Mouse (Mus musculus): ENCODE data around the gene Setd7. TPM values are rescaled to one million over a fixed set of nuclear protein-coding genes. Genes with fewer than 3 reads are reported as not detected.

Gene Setd7
- polyA plus RNA-seq, 1 experiment from 2014 or later, result 4.7 TPM

- H3K9me3 ChIP-seq (ENCODE audit: control insufficient read depth, low read length), result no peaks in the 10 kb centered on the region
- H3K4me3 ChIP-seq (ENCODE audit: low read depth, low read length), result no peak overlapping the region
- no peaks in the 10 kb centered on the region for H3K27me3 ChIP-seq (ENCODE audit: control insufficient read depth, insufficient read depth, low read length)
- WGBS, result 53% methylated on average over 10 of the region's 10 CpGs
- peaks cover 10% of the 10 kb centered on the region for H3K4me1 ChIP-seq (ENCODE audit: control insufficient read depth, insufficient read depth, low read length)
- no peak overlapping the region for H3K27ac ChIP-seq (replicated peaks; ENCODE audit: low read depth, low read length)
- H3K9ac ChIP-seq (ENCODE audit: low read length), result no peak overlapping the region
- no peak for DNase-seq (ENCODE audit: low spot score)
- H3K4me2 ChIP-seq (ENCODE audit: low read depth, severe bottlenecking), result no peak overlapping the region
- no peaks in the 10 kb centered on the region for H3K36me3 ChIP-seq (ENCODE audit: control insufficient read depth, insufficient read depth, low read length)
- ATAC-seq (ENCODE audit: insufficient number of reproducible peaks, low FRiP score, low TSS enrichment, low read depth), result no peak
Observed at GRCm38 (mm10) chr3:51552841-51553496, 7.7 kb downstream of the Setd7 start.

- no peak overlapping the region for H3K27ac ChIP-seq (replicated peaks; ENCODE audit: low read depth, low read length)
- H3K9ac ChIP-seq (ENCODE audit: low read length), result no peak overlapping the region
- no peak overlapping the region for H3K4me2 ChIP-seq (ENCODE audit: low read depth, severe bottlenecking)
- H3K27me3 ChIP-seq (ENCODE audit: control insufficient read depth, insufficient read depth, low read length), result no peaks in the 10 kb centered on the region
- H3K36me3 ChIP-seq (ENCODE audit: control insufficient read depth, insufficient read depth, low read length), result no peaks in the 10 kb centered on the region
- WGBS, result 84% methylated on average over 2 of the region's 2 CpGs
- H3K4me3 ChIP-seq (ENCODE audit: low read depth, low read length), result no peak overlapping the region
- no peak for DNase-seq (ENCODE audit: low spot score)
- no peaks in the 10 kb centered on the region for H3K9me3 ChIP-seq (ENCODE audit: control insufficient read depth, low read length)
- ATAC-seq (ENCODE audit: insufficient number of reproducible peaks, low FRiP score, low TSS enrichment, low read depth), result no peak
- H3K4me1 ChIP-seq (ENCODE audit: control insufficient read depth, insufficient read depth, low read length), result peaks cover 10% of the 10 kb centered on the region
Observed at GRCm38 (mm10) chr3:51552197-51552596, 8.5 kb downstream of the Setd7 start.

GRCm38 (mm10) chr3:51548987-51549579 lies 11.6 kb downstream of the Setd7 start:
- Histone ChIP-seq H3K9ac (ENCODE audit: low read length) (no peak overlapping the region), H3K9me3 (ENCODE audit: control insufficient read depth, low read length) (no peaks in the 10 kb centered on the region), H3K36me3 (ENCODE audit: control insufficient read depth, insufficient read depth, low read length) (no peaks in the 10 kb centered on the region), H3K4me1 (ENCODE audit: control insufficient read depth, insufficient read depth, low read length) (peaks cover 8% of the 10 kb centered on the region), H3K4me2 (ENCODE audit: low read depth, severe bottlenecking) (no peak overlapping the region), H3K27ac (replicated peaks; ENCODE audit: low read depth, low read length) (no peak overlapping the region), H3K27me3 (ENCODE audit: control insufficient read depth, insufficient read depth, low read length) (no peaks in the 10 kb centered on the region), H3K4me3 (ENCODE audit: low read depth, low read length) (no peak overlapping the region)
- DNase-seq (ENCODE audit: low spot score), result no peak
- 81% methylated on average over 17 of the region's 17 CpGs for WGBS
- ATAC-seq (ENCODE audit: insufficient number of reproducible peaks, low FRiP score, low TSS enrichment, low read depth), result no peak

GRCm38 (mm10) chr3:51547577-51547976 lies 13.1 kb downstream of the Setd7 start:
- 78% methylated on average over 6 of the region's 6 CpGs for WGBS
- no peak overlapping the region for H3K4me2 ChIP-seq (ENCODE audit: low read depth, severe bottlenecking)
- ATAC-seq (ENCODE audit: insufficient number of reproducible peaks, low FRiP score, low TSS enrichment, low read depth) (no peak), DNase-seq (ENCODE audit: low spot score) (no peak)
- no peak overlapping the region for H3K27ac ChIP-seq (replicated peaks; ENCODE audit: low read depth, low read length)
- H3K36me3 ChIP-seq (ENCODE audit: control insufficient read depth, insufficient read depth, low read length), result no peaks in the 10 kb centered on the region; the same call in 1 of the 2 replicates
- no peaks in the 10 kb centered on the region for H3K27me3 ChIP-seq (ENCODE audit: control insufficient read depth, insufficient read depth, low read length)
- H3K9ac ChIP-seq (ENCODE audit: low read length), result no peak overlapping the region
- no peaks in the 10 kb centered on the region for H3K4me1 ChIP-seq (ENCODE audit: control insufficient read depth, insufficient read depth, low read length)
- no peaks in the 10 kb centered on the region for H3K9me3 ChIP-seq (ENCODE audit: control insufficient read depth, low read length)
- no peak overlapping the region for H3K4me3 ChIP-seq (ENCODE audit: low read depth, low read length)

GRCm38 (mm10) chr3:51544442-51545128 lies 16.1 kb downstream of the Setd7 start:
- H3K9ac ChIP-seq (ENCODE audit: low read length), result no peak overlapping the region
- no peak overlapping the region for H3K4me3 ChIP-seq (ENCODE audit: low read depth, low read length)
- no peaks in the 10 kb centered on the region for H3K4me1 ChIP-seq (ENCODE audit: control insufficient read depth, insufficient read depth, low read length)
- 92% methylated on average over 19 of the region's 19 CpGs for WGBS
- H3K36me3 ChIP-seq (ENCODE audit: control insufficient read depth, insufficient read depth, low read length), result peaks cover 2% of the 10 kb centered on the region; the same call in 1 of the 2 replicates
- ATAC-seq (ENCODE audit: insufficient number of reproducible peaks, low FRiP score, low TSS enrichment, low read depth) (no peak), DNase-seq (ENCODE audit: low spot score) (no peak)
- no peak overlapping the region for H3K27ac ChIP-seq (replicated peaks; ENCODE audit: low read depth, low read length)
- H3K27me3 ChIP-seq (ENCODE audit: control insufficient read depth, insufficient read depth, low read length), result no peaks in the 10 kb centered on the region
- no peak overlapping the region for H3K4me2 ChIP-seq (ENCODE audit: low read depth, severe bottlenecking)
- no peaks in the 10 kb centered on the region for H3K9me3 ChIP-seq (ENCODE audit: control insufficient read depth, low read length)

- Histone ChIP-seq H3K9ac (ENCODE audit: low read length) (no peak overlapping the region), H3K4me2 (ENCODE audit: low read depth, severe bottlenecking) (no peak overlapping the region), H3K36me3 (ENCODE audit: control insufficient read depth, insufficient read depth, low read length) (peaks cover 6% of the 10 kb centered on the region; the same call in 1 of the 2 replicates), H3K4me1 (ENCODE audit: control insufficient read depth, insufficient read depth, low read length) (no peaks in the 10 kb centered on the region), H3K27me3 (ENCODE audit: control insufficient read depth, insufficient read depth, low read length) (no peaks in the 10 kb centered on the region), H3K27ac (replicated peaks; ENCODE audit: low read depth, low read length) (no peak overlapping the region), H3K4me3 (ENCODE audit: low read depth, low read length) (no peak overlapping the region), H3K9me3 (ENCODE audit: control insufficient read depth, low read length) (no peaks in the 10 kb centered on the region)
- DNase-seq (ENCODE audit: low spot score) (no peak), ATAC-seq (ENCODE audit: insufficient number of reproducible peaks, low FRiP score, low TSS enrichment, low read depth) (no peak)
- WGBS, result 95% methylated on average over 9 of the region's 9 CpGs
Observed at GRCm38 (mm10) chr3:51540659-51541058, 20.0 kb downstream of the Setd7 start.

GRCm38 (mm10) chr3:51539567-51540408 lies 20.9 kb downstream of the Setd7 start:
- 61% methylated on average over 15 of the region's 15 CpGs for WGBS
- Histone ChIP-seq H3K27me3 (ENCODE audit: control insufficient read depth, insufficient read depth, low read length) (no peaks in the 10 kb centered on the region), H3K4me1 (ENCODE audit: control insufficient read depth, insufficient read depth, low read length) (no peaks in the 10 kb centered on the region), H3K4me2 (ENCODE audit: low read depth, severe bottlenecking) (no peak overlapping the region), H3K9ac (ENCODE audit: low read length) (no peak overlapping the region), H3K4me3 (ENCODE audit: low read depth, low read length) (no peak overlapping the region), H3K36me3 (ENCODE audit: control insufficient read depth, insufficient read depth, low read length) (peaks cover 8% of the 10 kb centered on the region; the same call in 1 of the 2 replicates), H3K27ac (replicated peaks; ENCODE audit: low read depth, low read length) (no peak overlapping the region), H3K9me3 (ENCODE audit: control insufficient read depth, low read length) (no peaks in the 10 kb centered on the region)
- DNase-seq (ENCODE audit: low spot score), result peak; percentile 86
- no peak for ATAC-seq (ENCODE audit: insufficient number of reproducible peaks, low FRiP score, low TSS enrichment, low read depth)

- DNase-seq (ENCODE audit: low spot score) (no peak), ATAC-seq (ENCODE audit: insufficient number of reproducible peaks, low FRiP score, low TSS enrichment, low read depth) (no peak)
- Histone ChIP-seq H3K36me3 (ENCODE audit: control insufficient read depth, insufficient read depth, low read length) (peaks cover 13% of the 10 kb centered on the region; the same call in 1 of the 2 replicates), H3K4me1 (ENCODE audit: control insufficient read depth, insufficient read depth, low read length) (no peaks in the 10 kb centered on the region; the same call in 1 of the 2 replicates), H3K4me2 (ENCODE audit: low read depth, severe bottlenecking) (no peak overlapping the region), H3K27me3 (ENCODE audit: control insufficient read depth, insufficient read depth, low read length) (no peaks in the 10 kb centered on the region), H3K27ac (replicated peaks; ENCODE audit: low read depth, low read length) (no peak overlapping the region), H3K9me3 (ENCODE audit: control insufficient read depth, low read length) (no peaks in the 10 kb centered on the region), H3K4me3 (ENCODE audit: low read depth, low read length) (no peak overlapping the region), H3K9ac (ENCODE audit: low read length) (no peak overlapping the region)
- 63% methylated on average over 9 of the region's 9 CpGs for WGBS
Observed at GRCm38 (mm10) chr3:51534013-51534412, 26.7 kb downstream of the Setd7 start.

Data from limb, embryonic 11.5 days (tissue).